Mouse (Mus musculus): ENCODE results near the gene Tab1.

GRCm38 (mm10) chr15:80202111-80202775 lies 69.3 kb downstream of the Tab1 start:
- no peak for TF ChIP-seq POLR2A (IDR thresholded peaks at IDR 0.05; ENCODE audit: insufficient read length, low read depth)
- TF ChIP-seq POLR2AphosphoS2 (IDR thresholded peaks at IDR 0.05; ENCODE audit: insufficient read length, low read depth) = no peak
